Comparison of ENCODE assay signal across 8 mouse cellular contexts in genomic region chr5:148789147-148789566, GRCm38 (mm10).
DNase-seq lines count a peak whose midpoint lies in the region; ATAC-seq and TF ChIP-seq lines count a peak whose summit lies in the region.
"Had no signal": no experiment of that assay in that cellular context is flagged by ENCODE, and none has a peak within 500 bp of the region (broad histone marks: within the 10 kb centered on the region; RNA-seq: fewer than 3 reads in every experiment).

No protein-coding gene starts in this region.

- no peak for TF ChIP-seq CTCF in E14TG2a.4 (conservative IDR thresholded peaks at IDR 0.05; ENCODE audit: low read length)

- H3K4me3 ChIP-seq in E14TG2a.4 (replicated peaks; ENCODE audit: low read length), result peak overlapping the region; percentile 35; the same call in 1 of the 2 replicates
- no peak overlapping the region for H3K4me3 ChIP-seq in liver, embryonic 15.5 days (replicated peaks)
- H3K4me3 ChIP-seq in midbrain, embryonic 10.5 days, result no peak overlapping the region
- no peak overlapping the region for H3K4me3 ChIP-seq in hindbrain, embryonic 11.5 days (ENCODE audit: low read depth, low read length)
- H3K4me3 ChIP-seq: neural tube, embryonic 12.5 days had no signal

- no peaks in the 10 kb centered on the region for H3K9me3 ChIP-seq in E14TG2a.4 (ENCODE audit: low read length)
- no peaks in the 10 kb centered on the region for H3K9me3 ChIP-seq in liver, embryonic 15.5 days (replicated peaks)
- H3K9me3 ChIP-seq in midbrain, embryonic 10.5 days (replicated peaks), result no peaks in the 10 kb centered on the region
- no peaks in the 10 kb centered on the region for H3K9me3 ChIP-seq in hindbrain, embryonic 11.5 days (ENCODE audit: control insufficient read depth, low read length)
- H3K9me3 ChIP-seq: neural tube, embryonic 12.5 days had no signal

- 0 out of 2 replicates have a peak overlapping the region, but pooled peaks have one; percentile 38 for H3K27ac ChIP-seq in liver, embryonic 15.5 days (replicated peaks)
- H3K27ac ChIP-seq in midbrain, embryonic 10.5 days (replicated peaks), result no peak overlapping the region
- no peak overlapping the region for H3K27ac ChIP-seq in hindbrain, embryonic 11.5 days (ENCODE audit: low read depth, low read length)
- H3K27ac ChIP-seq: neural tube, embryonic 12.5 days had no signal

- DNase-seq in embryo, embryonic 11 days, result peak; percentile 49
- peak; percentile 89 to 93 for DNase-seq in kidney, adult 8-10 months
- DNase-seq in midbrain, embryonic 10.5 days (ENCODE audit: low spot score), result no peak
- no peak for DNase-seq in hindbrain, embryonic 11.5 days (ENCODE audit: low spot score)

- 51% methylated on average over 6 of the region's 6 CpGs for WGBS in liver, embryonic 15.5 days (ENCODE audit: insufficient replicate concordance)
- 67% methylated on average over 6 of the region's 6 CpGs for WGBS in midbrain, embryonic 10.5 days
- WGBS in hindbrain, embryonic 11.5 days, result 56% methylated on average over 6 of the region's 6 CpGs

- H3K36me3 ChIP-seq in E14TG2a.4 (ENCODE audit: insufficient read depth, low read length), result no peaks in the 10 kb centered on the region
- H3K36me3 ChIP-seq in liver, embryonic 15.5 days (replicated peaks), result no peaks in the 10 kb centered on the region
- H3K36me3 ChIP-seq in midbrain, embryonic 10.5 days, result no peaks in the 10 kb centered on the region
- H3K36me3 ChIP-seq in hindbrain, embryonic 11.5 days (ENCODE audit: control insufficient read depth, insufficient read depth, low read length), result no peaks in the 10 kb centered on the region
- H3K36me3 ChIP-seq: neural tube, embryonic 12.5 days had no signal

- H3K4me2 ChIP-seq in liver, embryonic 15.5 days, result no peak overlapping the region
- H3K4me2 ChIP-seq in hindbrain, embryonic 11.5 days (replicated peaks; ENCODE audit: low read depth, low read length), result no peak overlapping the region
- H3K4me2 ChIP-seq: neural tube, embryonic 12.5 days had no signal

- no peaks in the 10 kb centered on the region; the same call in none of the 2 replicates for H3K27me3 ChIP-seq in E14TG2a.4 (ENCODE audit: insufficient read depth, low read length)
- peaks cover 9% of the 10 kb centered on the region; the same call in 1 of the 2 replicates for H3K27me3 ChIP-seq in liver, embryonic 15.5 days
- peaks cover 8% of the 10 kb centered on the region for H3K27me3 ChIP-seq in midbrain, embryonic 10.5 days (ENCODE audit: low read depth, poor library complexity, severe bottlenecking)
- no peaks in the 10 kb centered on the region for H3K27me3 ChIP-seq in hindbrain, embryonic 11.5 days (ENCODE audit: control insufficient read depth, insufficient read depth, low read length)
- H3K27me3 ChIP-seq: neural tube, embryonic 12.5 days had no signal

- H3K9ac ChIP-seq in liver, embryonic 15.5 days, result no peak overlapping the region
- H3K9ac ChIP-seq in hindbrain, embryonic 11.5 days (ENCODE audit: low read depth, low read length), result no peak overlapping the region
- H3K9ac ChIP-seq: neural tube, embryonic 12.5 days had no signal

- ATAC-seq in liver, embryonic 15.5 days (ENCODE audit: insufficient read depth), result peak; percentile 45
- no peak for ATAC-seq in inflammation-experienced regulatory T-cells, adult 6 months
- ATAC-seq in hindbrain, embryonic 11.5 days (ENCODE audit: low FRiP score), result no peak

- peaks cover 62% of the 10 kb centered on the region for H3K4me1 ChIP-seq in E14TG2a.4 (replicated peaks; ENCODE audit: low read depth, low read length)
- peaks cover 18% of the 10 kb centered on the region; the same call in 1 of the 2 replicates for H3K4me1 ChIP-seq in liver, embryonic 15.5 days (replicated peaks)
- H3K4me1 ChIP-seq in midbrain, embryonic 10.5 days, result peaks cover 12% of the 10 kb centered on the region
- H3K4me1 ChIP-seq in hindbrain, embryonic 11.5 days (replicated peaks; ENCODE audit: control insufficient read depth, insufficient read depth, low read length), result no peaks in the 10 kb centered on the region

Comparison
In these comparisons a context has a peak if more than half of its experiments do, and no peak if none do; other contexts are left out.
1. DNase-seq: peak in embryo, embryonic 11 days (single experiment) and kidney, adult 8-10 months (2 of 2); none in midbrain, embryonic 10.5 days (single experiment) and hindbrain, embryonic 11.5 days (single experiment).